Mouse (Mus musculus): ENCODE results near the gene Gm10840. TPM values are rescaled to one million over a fixed set of nuclear protein-coding genes. Genes with fewer than 3 reads are reported as not detected.

Gene Gm10840
- polyA plus RNA-seq, 1 experiment from 2014 or later: 0.84 TPM

DNA sequence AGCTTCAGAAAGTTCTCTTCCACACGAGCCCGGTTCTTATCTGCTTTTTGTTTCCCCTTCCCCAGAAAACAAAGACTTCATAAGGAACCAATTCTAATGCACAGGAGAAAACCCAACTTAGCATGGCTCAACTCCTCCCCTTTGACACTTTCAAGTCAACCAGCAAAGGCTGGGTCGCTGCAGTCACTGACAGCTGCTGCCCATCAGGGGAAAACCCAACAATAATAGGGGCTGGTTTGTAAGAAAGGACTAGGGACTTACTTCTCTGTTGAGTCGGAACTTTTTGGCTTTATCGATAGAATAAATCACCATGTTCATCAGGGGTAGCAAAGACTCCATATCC lies 41.4 kb downstream of the Gm10840 start, which contains the start of gene Strada:
Gene Strada (minus strand): TSS at position 46 of the 343 bp plus-strand sequence.
- WGBS: 86% methylated on average over 5 of the region's 5 CpGs
- no peak within 1 kb of the TSS for H3K4me3 ChIP-seq
- peaks cover 76% of the 10 kb centered on the region for H3K36me3 ChIP-seq
- H3K4me2 ChIP-seq: no peak within 1 kb of the TSS
- H3K9me3 ChIP-seq: no peaks in the 10 kb centered on the region
- ATAC-seq (ENCODE audit: insufficient number of reproducible peaks, low FRiP score, low TSS enrichment, low read depth): no peak
- H3K27me3 ChIP-seq: no peaks in the 10 kb centered on the region
- H3K27ac ChIP-seq: no peak within 1 kb of the TSS
- no peaks in the 10 kb centered on the region for H3K4me1 ChIP-seq
- no peak within 1 kb of the TSS for H3K9ac ChIP-seq

Other genes with a start within 250 kb of the Gm10840 start
- 24.0 and 25.7 TPM in 2 replicates for gene Cyb561, start 207.5 kb upstream of the Gm10840 start, polyA plus RNA-seq (2015; fragmentation: Nextera tagmentation; extraction: Ambion mirVana)
- gene Ace, start 192.9 kb upstream of the Gm10840 start, polyA plus RNA-seq (2015; fragmentation: Nextera tagmentation; extraction: Ambion mirVana): 1.0 and 1.8 TPM in 2 replicates
- not detected in 2 replicates for gene Ace3, start 166.2 kb upstream of the Gm10840 start, polyA plus RNA-seq (2015; fragmentation: Nextera tagmentation; extraction: Ambion mirVana)
- 0.24 and 0.26 TPM in 2 replicates for gene Kcnh6, start 152.7 kb upstream of the Gm10840 start, polyA plus RNA-seq (2015; fragmentation: Nextera tagmentation; extraction: Ambion mirVana)
- 57.7 and 61.5 TPM in 2 replicates for gene Dcaf7, start 124.0 kb upstream of the Gm10840 start, polyA plus RNA-seq (2015; fragmentation: Nextera tagmentation; extraction: Ambion mirVana)
- 8.3 and 10.1 TPM in 2 replicates for gene Taco1, start 94.8 kb upstream of the Gm10840 start, polyA plus RNA-seq (2015; fragmentation: Nextera tagmentation; extraction: Ambion mirVana)
- 21.6 and 27.2 TPM in 2 replicates for gene Map3k3, start 76.2 kb upstream of the Gm10840 start, polyA plus RNA-seq (2015; fragmentation: Nextera tagmentation; extraction: Ambion mirVana)
- gene Limd2, start within 50 bp of the Gm10840 start, polyA plus RNA-seq (2015; fragmentation: Nextera tagmentation; extraction: Ambion mirVana): 202 and 221 TPM in 2 replicates
- gene Strada, start 41.3 kb downstream of the Gm10840 start, polyA plus RNA-seq (2015; fragmentation: Nextera tagmentation; extraction: Ambion mirVana): 23.2 and 24.4 TPM in 2 replicates
- gene Ccdc47, start 55.5 kb downstream of the Gm10840 start, polyA plus RNA-seq (2015; fragmentation: Nextera tagmentation; extraction: Ambion mirVana): 83.6 and 89.9 TPM in 2 replicates
- gene Ddx42, start 56.1 kb downstream of the Gm10840 start, polyA plus RNA-seq (2015; fragmentation: Nextera tagmentation; extraction: Ambion mirVana): 68.9 and 74.0 TPM in 2 replicates
- gene Ftsj3, start 95.2 kb downstream of the Gm10840 start, polyA plus RNA-seq (2015; fragmentation: Nextera tagmentation; extraction: Ambion mirVana): 50.8 and 52.7 TPM in 2 replicates
- 276 and 309 TPM in 2 replicates for gene Psmc5, start 95.3 kb downstream of the Gm10840 start, polyA plus RNA-seq (2015; fragmentation: Nextera tagmentation; extraction: Ambion mirVana)
- gene Smarcd2, start 112.1 kb downstream of the Gm10840 start, polyA plus RNA-seq (2015; fragmentation: Nextera tagmentation; extraction: Ambion mirVana): 90.6 and 110 TPM in 2 replicates
- gene Tcam1, start 115.8 kb downstream of the Gm10840 start, polyA plus RNA-seq (2015; fragmentation: Nextera tagmentation; extraction: Ambion mirVana): 0.41 and 0.53 TPM in 2 replicates
- not detected in 2 replicates for gene Gh, start 141.0 kb downstream of the Gm10840 start, polyA plus RNA-seq (2015; fragmentation: Nextera tagmentation; extraction: Ambion mirVana)
- gene Cd79b, start 153.9 kb downstream of the Gm10840 start, polyA plus RNA-seq (2015; fragmentation: Nextera tagmentation; extraction: Ambion mirVana): 2.9 and 3.7 TPM in 2 replicates
- 0.46 and 1.8 TPM in 2 replicates for gene Scn4a, start 192.4 kb downstream of the Gm10840 start, polyA plus RNA-seq (2015; fragmentation: Nextera tagmentation; extraction: Ambion mirVana)
- gene Prr29, start 204.6 kb downstream of the Gm10840 start, polyA plus RNA-seq (2015; fragmentation: Nextera tagmentation; extraction: Ambion mirVana): 0.38 and 0.70 TPM in 2 replicates
- gene Icam2, start 227.2 kb downstream of the Gm10840 start, polyA plus RNA-seq (2015; fragmentation: Nextera tagmentation; extraction: Ambion mirVana): 39.1 and 46.1 TPM in 2 replicates

All from limb, embryonic 15.5 days (tissue).